ENCODE assay signal across 7 mouse cellular contexts in genomic region chr1:93635580-93636192, GRCm38 (mm10). TPM values are rescaled to one million over a fixed set of nuclear protein-coding genes. Genes with fewer than 3 reads are reported as not detected.
DNase-seq lines count a peak whose midpoint lies in the region; ATAC-seq lines count a peak whose summit lies in the region.

No protein-coding gene starts in this region.

- peaks cover 3% of the 10 kb centered on the region; the same call in 1 of the 2 replicates for H3K36me3 ChIP-seq in intestine, embryonic 15.5 days
- H3K36me3 ChIP-seq in midbrain, embryonic 10.5 days: peaks cover 19% of the 10 kb centered on the region

- intact Hi-C loops in gastrocnemius, postnatal 36 days (cut with DNase I): no loop called here
- intact Hi-C loops in left cerebral cortex, postnatal 25 days (cut with DNase I): loop anchor here (1.0 to 2.0 kb wide), 6 partner anchors 51 to 167 kb away; partner anchors contain the start of genes Farp2, Hdlbp, Ing5 and Thap4

- H3K4me1 ChIP-seq in intestine, embryonic 15.5 days (replicated peaks): peaks cover 7% of the 10 kb centered on the region
- H3K4me1 ChIP-seq in midbrain, embryonic 10.5 days: peaks cover 27% of the 10 kb centered on the region

- peak overlapping the region; percentile 86 for H3K4me2 ChIP-seq in intestine, embryonic 15.5 days (replicated peaks)

- peak overlapping the region; percentile 95 for H3K27ac ChIP-seq in intestine, embryonic 15.5 days
- peak overlapping the region; percentile 93 for H3K27ac ChIP-seq in midbrain, embryonic 10.5 days (replicated peaks)

- H3K9me3 ChIP-seq in intestine, embryonic 15.5 days: no peaks in the 10 kb centered on the region
- H3K9me3 ChIP-seq in midbrain, embryonic 10.5 days (replicated peaks): no peaks in the 10 kb centered on the region

- ATAC-seq in intestine, embryonic 15.5 days: peak; percentile 98

- peak overlapping the region; percentile 97 for H3K9ac ChIP-seq in intestine, embryonic 15.5 days

- DNase-seq in adrenal gland, adult 8-10 months: peak; percentile 99
- DNase-seq in embryo, embryonic 11.5 days (ENCODE audit: low read depth, low spot score): peak; percentile 97
- peak; percentile 94 to 98 for DNase-seq in gastrocnemius, postnatal 36 days
- DNase-seq in left cerebral cortex, postnatal 25 days (ENCODE audit: low spot score in 2 of 2): peak; percentile 99 to 100
- peak; percentile 98 for DNase-seq in midbrain, embryonic 10.5 days (ENCODE audit: low spot score)
- peak; percentile 96 for DNase-seq in right cerebral cortex, postnatal 4 days

- H3K27me3 ChIP-seq in intestine, embryonic 15.5 days (replicated peaks): no peaks in the 10 kb centered on the region
- no peaks in the 10 kb centered on the region for H3K27me3 ChIP-seq in midbrain, embryonic 10.5 days (ENCODE audit: low read depth, poor library complexity, severe bottlenecking)

- H3K4me3 ChIP-seq in intestine, embryonic 15.5 days (replicated peaks): peak overlapping the region; percentile 100
- peak overlapping the region; percentile 97 for H3K4me3 ChIP-seq in midbrain, embryonic 10.5 days

- WGBS in intestine, embryonic 15.5 days: 2% methylated on average over 44 of the region's 44 CpGs
- WGBS in midbrain, embryonic 10.5 days: 2% methylated on average over 44 of the region's 44 CpGs

RNA-seq across cellular contexts. Expression of gene Stk25, which starts 22.8 kb away (rescaled TPM):
- total RNA-seq in adrenal gland, adult 8-10 months (2022): 100 to 1,000 TPM; 135 to 201 (median 170) TPM
- 10 to 100 TPM; 81.8 to 87.7 TPM for total RNA-seq in gastrocnemius, postnatal 36 days (2021)
- 143 and 174 TPM in 2 replicates for polyA plus RNA-seq in intestine, embryonic 15.5 days (2015; fragmentation: Nextera tagmentation; extraction: Ambion mirVana)
- 100 to 1,000 TPM; 376 to 384 TPM for total RNA-seq in left cerebral cortex, postnatal 25 days (2021)
- polyA plus RNA-seq in midbrain, embryonic 10.5 days (2016; fragmentation: Nextera tagmentation; extraction: Ambion mirVana): 165 and 198 TPM in 2 replicates

RNA-seq across cellular contexts. Expression of gene Bok, which starts 49.8 kb away (rescaled TPM):
- 10 to 100 TPM in 3 of 4 experiments, 1 to 10 TPM in 1; 9.1 to 13.5 (median 11.1) TPM for total RNA-seq in adrenal gland, adult 8-10 months (2022)
- 1 to 10 TPM; 1.2 to 1.8 TPM for total RNA-seq in gastrocnemius, postnatal 36 days (2021)
- polyA plus RNA-seq in intestine, embryonic 15.5 days (2015; fragmentation: Nextera tagmentation; extraction: Ambion mirVana): 48.3 and 54.9 TPM in 2 replicates
- total RNA-seq in left cerebral cortex, postnatal 25 days (2021): 10 to 100 TPM; 23.6 to 27.5 TPM
- 42.9 and 43.8 TPM in 2 replicates for polyA plus RNA-seq in midbrain, embryonic 10.5 days (2016; fragmentation: Nextera tagmentation; extraction: Ambion mirVana)

Comparison
In these comparisons a context has a peak if more than half of its experiments do, and no peak if none do; other contexts are left out.
1. Peak in every context shown above with its lines: DNase-seq, ATAC-seq, H3K4me3 ChIP-seq and H3K27ac ChIP-seq.